Mouse (Mus musculus) brain, embryonic 14.5 days (tissue): ENCODE results near the gene Nr1h3.

Source experiments
- CTCF ChIP-seq: fragments of 200-500 bp; IDR thresholded peaks from 2 replicates; pipeline ENCODE4 v1.5.1; 2012; ENCODE audit warnings: inconsistent platforms, mild to moderate bottlenecking, moderate library complexity, borderline replicate concordance; ENCODE audit not compliant: insufficient read depth, insufficient read length; ENCODE audit errors: extremely low read depth
- POLR2A ChIP-seq: fragments of 200-500 bp; IDR thresholded peaks from 2 replicates; pipeline ENCODE4 v1.6.1; 2012; ENCODE audit warnings: mild to moderate bottlenecking, inconsistent platforms, borderline replicate concordance; ENCODE audit not compliant: poor library complexity, insufficient read depth, insufficient read length, severe bottlenecking; ENCODE audit errors: extremely low read depth

DNA sequence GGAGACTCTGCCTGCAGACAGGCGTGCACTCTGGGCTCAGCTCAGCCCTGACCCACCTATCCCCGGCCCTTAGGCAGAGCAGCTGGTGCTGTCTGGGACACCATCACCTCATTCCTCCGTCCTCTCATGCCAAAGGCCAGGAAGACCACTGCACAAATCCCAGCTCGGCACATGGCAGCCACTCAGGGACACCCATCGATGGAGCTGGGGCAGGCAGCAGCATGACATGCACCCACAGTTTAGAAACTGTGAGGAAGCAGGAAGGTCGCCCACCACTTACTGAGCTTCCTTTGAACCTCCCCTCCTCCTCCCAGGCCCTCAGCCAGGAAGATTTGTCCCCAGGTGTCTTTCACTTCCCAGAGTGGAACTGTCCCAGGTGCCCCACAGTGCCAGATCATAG lies 65.2 kb downstream of the Nr1h3 start:
- TF ChIP-seq CTCF (no peak), POLR2A (no peak)
